Mouse (Mus musculus) heart, adult 18-20 months (tissue): ENCODE measurements around the gene Garnl3. TPM values are rescaled to one million over a fixed set of nuclear protein-coding genes. Genes with fewer than 3 reads are reported as not detected.

Experiments
- total RNA-seq, 2 experiments: library from RNA; stranded (reverse); gene quantifications; 2 replicates each; pipeline ENCODE4 v1.2.3; 2021

The Garnl3 gene
- total RNA-seq, 2 experiments from 2014 or later, result 2.2 to 2.6 TPM

Other genes starting within 250 kb of the Garnl3 start
- gene Rpl12, start 170.1 kb downstream of the Garnl3 start, total RNA-seq, result 10 to 100 TPM; 66.0 to 72.2 TPM
- gene Lrsam1, start 170.0 kb downstream of the Garnl3 start, total RNA-seq, result 10 to 100 TPM; 15.1 to 15.9 TPM
- gene Slc2a8, start 149.6 kb downstream of the Garnl3 start, total RNA-seq, result 10 to 100 TPM; 15.0 to 17.3 TPM
- 10 to 100 TPM; 38.7 to 43.8 TPM for gene Angptl2, start 84.4 kb upstream of the Garnl3 start, total RNA-seq
- 1 to 10 TPM; 6.6 to 7.3 TPM for gene Ralgps1, start 239.8 kb upstream of the Garnl3 start, total RNA-seq